Mouse (Mus musculus) kidney, adult 8-10 months (tissue): ENCODE results near the gene Tcp11.

ENCODE experiments used
- DNase-seq, 2 experiments: peaks; one replicate each; pipeline ENCODE4 v3.0.0; 2022

Gene Tcp11

GRCm38 (mm10) chr17:28084395-28084905, 4.0 kb upstream of the Tcp11 start:
- DNase-seq, result no peak

GRCm38 (mm10) chr17:28082863-28083262, 2.4 kb upstream of the Tcp11 start:
- DNase-seq, result no peak

- DNase-seq, result no peak
These were observed 1.4 kb upstream of the Tcp11 start for GRCm38 (mm10) chr17:28081856-28082255.

- peak in 1 of 2 experiments; percentile 60 for DNase-seq
These were observed 946 bp upstream of the Tcp11 start for GRCm38 (mm10) chr17:28081385-28081784.

- DNase-seq, result no peak
These were observed 352 bp upstream of the Tcp11 start for GRCm38 (mm10) chr17:28080817-28081165.

GRCm38 (mm10) chr17:28079618-28080017, 821 bp downstream of the Tcp11 start:
- peak; percentile 63 to 85 for DNase-seq

- DNase-seq, result no peak
These were observed 2.4 kb downstream of the Tcp11 start for GRCm38 (mm10) chr17:28078028-28078427.

- DNase-seq, result no peak
These were observed 6.0 kb downstream of the Tcp11 start for GRCm38 (mm10) chr17:28074486-28074885.

GRCm38 (mm10) chr17:28072730-28073129, 7.7 kb downstream of the Tcp11 start:
- DNase-seq, result no peak

- DNase-seq, result no peak
These were observed 10.2 kb downstream of the Tcp11 start for GRCm38 (mm10) chr17:28070256-28070655.

GRCm38 (mm10) chr17:28069446-28069845, 11.0 kb downstream of the Tcp11 start:
- no peak for DNase-seq

GRCm38 (mm10) chr17:28067303-28067702, 13.1 kb downstream of the Tcp11 start:
- no peak for DNase-seq

GRCm38 (mm10) chr17:28063163-28063562, 17.3 kb downstream of the Tcp11 start:
- DNase-seq, result no peak

- no peak for DNase-seq
These were observed 17.7 kb downstream of the Tcp11 start for GRCm38 (mm10) chr17:28062710-28063109.

GRCm38 (mm10) chr17:28061472-28061871, 19.0 kb downstream of the Tcp11 start:
- no peak for DNase-seq

GRCm38 (mm10) chr17:28060681-28061080, 19.8 kb downstream of the Tcp11 start:
- DNase-seq, result no peak

GRCm38 (mm10) chr17:28058346-28058745, 22.1 kb downstream of the Tcp11 start:
- DNase-seq, result no peak

- no peak for DNase-seq
These were observed 28.1 kb downstream of the Tcp11 start for GRCm38 (mm10) chr17:28052293-28052863.

- DNase-seq, result no peak
These were observed 30.2 kb downstream of the Tcp11 start for GRCm38 (mm10) chr17:28050210-28050609.

- DNase-seq, result no peak
These were observed 32.0 kb downstream of the Tcp11 start for GRCm38 (mm10) chr17:28048425-28048824.

- DNase-seq, result no peak
These were observed 32.9 kb downstream of the Tcp11 start for GRCm38 (mm10) chr17:28047520-28047919.

GRCm38 (mm10) chr17:28047017-28047416, 33.4 kb downstream of the Tcp11 start:
- no peak for DNase-seq

GRCm38 (mm10) chr17:28042299-28042771, 38.1 kb downstream of the Tcp11 start:
- DNase-seq, result no peak

GRCm38 (mm10) chr17:28041298-28041697, 39.1 kb downstream of the Tcp11 start:
- DNase-seq, result no peak

GRCm38 (mm10) chr17:28040620-28041019, 39.8 kb downstream of the Tcp11 start:
- no peak for DNase-seq
